Mouse (Mus musculus) cerebellum, postnatal 36 days (tissue): ENCODE measurements around the gene Dis3l2.

Experiments used
- DNase-seq, 2 experiments: peaks; one replicate each; pipeline ENCODE4 v3.0.0; 2021 to 2022; ENCODE audit warnings: mixed read lengths in 2 of 2

Gene Dis3l2

DNA sequence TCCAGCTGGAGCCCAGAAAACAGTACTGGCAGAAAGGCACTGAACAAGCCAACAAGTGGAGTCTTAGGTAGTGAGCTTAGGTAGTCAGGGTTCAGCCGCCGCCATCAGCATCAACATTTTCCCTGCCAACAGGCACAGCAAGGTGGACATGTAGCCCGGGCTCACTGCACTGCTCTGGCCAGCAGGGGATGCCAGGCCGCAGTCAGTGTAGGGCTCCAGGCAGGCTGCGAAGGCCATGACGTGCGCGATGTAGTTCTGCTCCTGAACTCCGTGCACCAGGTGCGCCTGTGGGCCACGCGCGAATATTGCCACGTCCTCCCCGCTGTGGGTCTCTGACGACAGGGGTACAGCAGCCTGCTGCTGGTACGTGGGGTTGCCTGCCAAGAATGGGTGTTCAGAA is 383.4 kb downstream of the Dis3l2 start:
- no peak for DNase-seq

DNA sequence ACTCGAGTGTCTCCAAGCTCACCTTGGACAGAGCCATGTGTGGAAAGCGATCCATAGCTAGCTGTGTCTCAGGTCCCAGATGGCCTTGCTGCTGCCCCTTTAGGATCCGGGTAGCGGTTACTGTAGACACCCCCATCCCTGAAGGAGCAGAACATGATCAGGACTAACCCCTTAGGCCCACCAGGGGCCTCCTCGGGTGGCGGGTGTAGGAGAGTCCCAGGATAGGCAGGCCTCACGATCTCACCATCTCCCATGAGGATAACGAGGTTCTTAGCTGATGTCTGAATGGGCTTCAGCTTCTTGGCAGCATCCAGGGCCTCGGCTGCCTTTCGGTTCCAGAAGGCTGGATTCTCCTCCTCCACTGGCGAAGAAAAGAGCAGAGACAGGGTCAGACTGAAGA is 385.6 kb downstream of the Dis3l2 start:
- DNase-seq, result no peak

DNA sequence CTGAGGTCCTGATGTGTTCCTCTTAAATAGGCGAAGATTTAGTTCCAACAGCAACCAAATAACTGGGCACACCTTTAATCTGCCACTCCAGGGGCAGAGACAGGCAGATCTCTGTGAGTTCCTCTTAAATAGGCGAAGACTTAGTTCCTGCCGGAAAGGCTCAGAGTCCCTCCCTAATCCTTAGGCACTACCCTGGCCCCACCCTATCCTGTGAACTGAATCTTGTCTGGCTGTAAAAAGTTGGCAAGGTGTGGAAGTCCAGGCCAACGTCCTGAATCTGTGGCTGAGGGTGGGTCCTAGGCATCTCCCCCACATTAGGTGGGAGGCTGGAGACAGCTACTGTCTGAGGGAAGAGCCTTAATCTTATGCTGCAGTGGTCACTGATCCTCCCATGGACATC is 386.2 kb downstream of the Dis3l2 start, which contains the start of gene Alppl2:
Gene Alppl2, minus strand, starts transcription at position 101 of the 400 bp plus-strand sequence.
- no peak for DNase-seq

DNA sequence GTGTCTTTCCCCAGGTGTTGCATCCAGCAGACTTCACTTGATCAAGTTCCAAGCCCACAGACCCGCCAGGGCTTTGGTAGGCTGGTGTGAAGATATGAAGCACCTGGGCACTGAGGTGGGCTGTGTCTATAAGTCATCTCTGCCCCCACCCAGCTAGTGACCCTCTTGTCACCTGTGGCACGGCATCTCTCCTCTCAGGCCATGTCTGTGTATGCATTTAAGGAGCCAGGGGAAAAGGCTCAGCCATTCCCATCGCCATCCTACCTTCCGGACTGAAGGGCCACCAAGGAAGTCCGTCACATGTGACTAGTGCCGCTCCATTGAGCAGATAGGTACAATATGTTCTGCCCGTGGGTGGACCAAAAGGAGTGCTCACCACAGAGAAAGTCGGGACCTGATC is 392.0 kb downstream of the Dis3l2 start:
- DNase-seq, result no peak

DNA sequence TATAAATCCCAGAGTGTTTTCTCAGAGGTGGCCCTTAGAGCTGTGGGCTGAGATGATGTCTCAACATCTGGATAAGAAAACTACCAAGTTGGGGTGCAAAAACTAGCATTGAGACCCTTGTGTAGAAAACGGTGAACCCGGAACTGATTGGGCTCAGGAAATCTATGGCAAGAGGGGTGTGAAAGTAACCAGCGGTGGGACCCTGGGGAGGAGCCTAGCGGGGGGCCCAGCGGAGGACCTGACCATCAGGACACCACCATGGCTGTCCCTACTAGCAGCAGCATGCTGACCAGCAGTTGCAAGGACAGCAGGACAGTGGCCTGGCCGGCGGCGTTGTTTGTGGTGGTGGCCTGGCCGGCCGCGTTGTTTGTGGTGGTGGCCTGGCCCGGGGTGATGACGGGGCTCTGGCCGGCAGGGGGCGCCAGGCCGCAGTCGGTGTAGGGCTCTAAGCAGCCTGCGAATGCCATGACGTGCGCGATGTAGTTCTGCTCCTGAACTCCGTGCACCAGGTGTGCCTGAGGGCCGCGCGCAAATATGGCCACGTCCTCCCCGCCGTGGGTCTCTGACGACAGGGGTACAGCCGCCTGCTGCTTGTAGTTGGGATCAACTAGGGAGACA is 394.9 kb downstream of the Dis3l2 start:
- DNase-seq, result peak; percentile 40 to 48
